Comparison of ENCODE assay signal across 8 mouse cellular contexts in genomic region chr9:44721877-44722186, GRCm38 (mm10). TPM values are rescaled to one million over a fixed set of nuclear protein-coding genes. Genes with fewer than 3 reads are reported as not detected.
A peak's percentile ranks its signal among the peaks of the same experiment; 100 is the strongest.
DNase-seq lines count a peak whose midpoint lies in the region; ATAC-seq lines count a peak whose summit lies in the region.

No protein-coding gene starts in this region.

- H3K27ac ChIP-seq in forebrain, embryonic 10.5 days = peak overlapping the region; percentile 96
- peak overlapping the region; percentile 38; the same call in 1 of the 2 replicates for H3K27ac ChIP-seq in hindbrain, embryonic 14.5 days
- H3K27ac ChIP-seq in midbrain, embryonic 15.5 days = peak overlapping the region; percentile 83; the same call in 1 of the 2 replicates

- no peaks in the 10 kb centered on the region for H3K27me3 ChIP-seq in forebrain, embryonic 10.5 days (ENCODE audit: poor library complexity, severe bottlenecking)
- H3K27me3 ChIP-seq in hindbrain, embryonic 14.5 days (ENCODE audit: control insufficient read depth, insufficient read depth, low read length) = no peaks in the 10 kb centered on the region
- no peaks in the 10 kb centered on the region for H3K27me3 ChIP-seq in midbrain, embryonic 15.5 days (replicated peaks)

- DNase-seq in kidney, adult 9 months = peak; percentile 24
- DNase-seq in kidney, postnatal 36 days = no peak
- DNase-seq in forebrain, embryonic 10.5 days (ENCODE audit: extremely low spot score, low spot score) = no peak
- DNase-seq in hindbrain, embryonic 14.5 days (ENCODE audit: low spot score) = no peak
- no peak for DNase-seq in ovary, postnatal 36 days (ENCODE audit: low spot score)
- DNase-seq in urinary bladder, adult 18-20 months (ENCODE audit: low spot score in 2 of 2) = no peak
- DNase-seq in adrenal gland, adult (ENCODE audit: inconsistent age in 2 of 2, low spot score in 1 of 2) = no peak

- H3K4me1 ChIP-seq in forebrain, embryonic 10.5 days = peaks cover 79% of the 10 kb centered on the region
- H3K4me1 ChIP-seq in hindbrain, embryonic 14.5 days (replicated peaks; ENCODE audit: control insufficient read depth, insufficient read depth, low read length) = peaks cover 58% of the 10 kb centered on the region
- peaks cover 77% of the 10 kb centered on the region for H3K4me1 ChIP-seq in midbrain, embryonic 15.5 days

- H3K36me3 ChIP-seq in forebrain, embryonic 10.5 days (replicated peaks) = peaks cover 15% of the 10 kb centered on the region
- peaks cover 12% of the 10 kb centered on the region; the same call in 1 of the 2 replicates for H3K36me3 ChIP-seq in hindbrain, embryonic 14.5 days (replicated peaks; ENCODE audit: control insufficient read depth, insufficient read depth)
- no peaks in the 10 kb centered on the region for H3K36me3 ChIP-seq in midbrain, embryonic 15.5 days (replicated peaks)

- H3K4me3 ChIP-seq in forebrain, embryonic 10.5 days = peak overlapping the region; percentile 78
- H3K4me3 ChIP-seq in hindbrain, embryonic 14.5 days (replicated peaks; ENCODE audit: low read length) = peak overlapping the region; percentile 73; the same call in 1 of the 2 replicates
- peak overlapping the region; percentile 73 for H3K4me3 ChIP-seq in midbrain, embryonic 15.5 days

- WGBS in forebrain, embryonic 10.5 days = 85% methylated on average over 3 of the region's 3 CpGs
- 89% methylated on average over 3 of the region's 3 CpGs for WGBS in hindbrain, embryonic 14.5 days
- 82% methylated on average over 3 of the region's 3 CpGs for WGBS in midbrain, embryonic 15.5 days

- no peak overlapping the region for H3K9ac ChIP-seq in hindbrain, embryonic 14.5 days
- no peak overlapping the region for H3K9ac ChIP-seq in midbrain, embryonic 15.5 days

- ATAC-seq in hindbrain, embryonic 14.5 days (ENCODE audit: low FRiP score) = no peak
- ATAC-seq in midbrain, embryonic 15.5 days (replicated peaks) = peak; percentile 31; the same call in 1 of the 2 replicates

- H3K4me2 ChIP-seq in hindbrain, embryonic 14.5 days (replicated peaks) = peak overlapping the region; percentile 93
- H3K4me2 ChIP-seq in midbrain, embryonic 15.5 days = peak overlapping the region; percentile 73; the same call in 1 of the 2 replicates

- H3K9me3 ChIP-seq in forebrain, embryonic 10.5 days = no peaks in the 10 kb centered on the region
- no peaks in the 10 kb centered on the region for H3K9me3 ChIP-seq in hindbrain, embryonic 14.5 days (ENCODE audit: control insufficient read depth, low read length)
- H3K9me3 ChIP-seq in midbrain, embryonic 15.5 days = no peaks in the 10 kb centered on the region

RNA-seq across cellular contexts. Expression of gene Phldb1, which starts 13.2 kb away (rescaled TPM):
- 37.8 and 44.7 TPM in 2 replicates for polyA plus RNA-seq in forebrain, embryonic 10.5 days (2016; fragmentation: Nextera tagmentation; extraction: Ambion mirVana)
- 41.9 and 46.4 TPM in 2 replicates for polyA plus RNA-seq in hindbrain, embryonic 14.5 days (2014; fragmentation: Nextera tagmentation; extraction: Ambion mirVana)
- polyA plus RNA-seq in midbrain, embryonic 15.5 days (2015; fragmentation: Nextera tagmentation; extraction: Ambion mirVana) = 56.5 and 58.9 TPM in 2 replicates

RNA-seq across cellular contexts. Expression of gene Arcn1, which starts 45.8 kb away (rescaled TPM):
- polyA plus RNA-seq in forebrain, embryonic 10.5 days (2016; fragmentation: Nextera tagmentation; extraction: Ambion mirVana) = 159 and 168 TPM in 2 replicates
- polyA plus RNA-seq in hindbrain, embryonic 14.5 days (2014; fragmentation: Nextera tagmentation; extraction: Ambion mirVana) = 148 and 169 TPM in 2 replicates
- 134 and 136 TPM in 2 replicates for polyA plus RNA-seq in midbrain, embryonic 15.5 days (2015; fragmentation: Nextera tagmentation; extraction: Ambion mirVana)

RNA-seq across cellular contexts. Expression of gene Ift46, which starts 45.9 kb away (rescaled TPM):
- 110 TPM in 2 replicates for polyA plus RNA-seq in forebrain, embryonic 10.5 days (2016; fragmentation: Nextera tagmentation; extraction: Ambion mirVana)
- 141 and 158 TPM in 2 replicates for polyA plus RNA-seq in hindbrain, embryonic 14.5 days (2014; fragmentation: Nextera tagmentation; extraction: Ambion mirVana)
- polyA plus RNA-seq in midbrain, embryonic 15.5 days (2015; fragmentation: Nextera tagmentation; extraction: Ambion mirVana) = 168 and 169 TPM in 2 replicates

RNA-seq across cellular contexts. Expression of gene Treh, which starts 48.8 kb away (rescaled TPM):
- polyA plus RNA-seq in forebrain, embryonic 10.5 days (2016; fragmentation: Nextera tagmentation; extraction: Ambion mirVana) = not detected in 2 replicates
- polyA plus RNA-seq in hindbrain, embryonic 14.5 days (2014; fragmentation: Nextera tagmentation; extraction: Ambion mirVana) = not detected in 2 replicates
- not detected in 2 replicates for polyA plus RNA-seq in midbrain, embryonic 15.5 days (2015; fragmentation: Nextera tagmentation; extraction: Ambion mirVana)

Comparison
In these comparisons a context has a peak if more than half of its experiments do, and no peak if none do; other contexts are left out.
1. H3K27ac ChIP-seq: peak in every context shown above with its lines; median percentile 96 in forebrain, embryonic 10.5 days; 83 in midbrain, embryonic 15.5 days; 38 in hindbrain, embryonic 14.5 days.